Mouse (Mus musculus) adrenal gland, postnatal 10 days (tissue): ENCODE results near the gene Glud1. TPM values are rescaled to one million over a fixed set of nuclear protein-coding genes. Genes with fewer than 3 reads are reported as not detected.
A peak's percentile ranks its signal among the peaks of the same experiment; 100 is the strongest.
"Not testable (repeated sequence)": the region's sequence is repeated elsewhere in the genome, so short reads cannot be mapped to it uniquely, and the experiment has no call there.

Experiments used
- DNase-seq: peaks from one replicate; pipeline ENCODE4 v3.0.0; 2021; ENCODE audit warnings: mixed read lengths
- total RNA-seq, 2 experiments: library from RNA; stranded (reverse); gene quantifications; 2 replicates each; pipeline ENCODE4 v1.2.3; 2021

Glud1 gene
- total RNA-seq, 2 experiments from 2014 or later, result 309 to 414 TPM

- DNase-seq, result peak; percentile 43
Observed at GRCm38 (mm10) chr14:34311691-34312090, 1.2 kb downstream of the Glud1 start.

GRCm38 (mm10) chr14:34312339-34313048, 2.0 kb downstream of the Glud1 start:
- DNase-seq, result no peak

- DNase-seq, result no peak
Observed at GRCm38 (mm10) chr14:34313612-34314011, 3.1 kb downstream of the Glud1 start.

DNA sequence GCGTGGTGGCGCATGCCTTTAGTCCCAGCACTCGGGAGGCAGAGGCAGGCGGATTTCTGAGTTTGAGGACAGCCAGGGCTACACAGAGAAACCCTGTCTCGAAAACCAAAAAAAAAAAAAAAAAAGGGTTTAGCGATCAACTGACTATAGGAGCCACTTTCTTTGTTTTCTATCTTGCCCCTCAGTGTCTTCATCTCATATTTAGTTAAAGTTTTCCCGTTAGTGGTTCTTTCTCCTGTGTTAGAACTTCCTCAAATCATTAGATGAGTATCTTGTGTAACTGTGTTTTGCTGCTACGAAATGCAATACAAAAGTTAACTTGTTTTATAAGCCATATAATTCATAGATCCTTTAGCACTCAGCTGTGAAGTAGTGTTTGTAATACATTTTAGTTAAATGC, 3.9 kb downstream of the Glud1 start:
- not testable (repeated sequence) for DNase-seq

DNA sequence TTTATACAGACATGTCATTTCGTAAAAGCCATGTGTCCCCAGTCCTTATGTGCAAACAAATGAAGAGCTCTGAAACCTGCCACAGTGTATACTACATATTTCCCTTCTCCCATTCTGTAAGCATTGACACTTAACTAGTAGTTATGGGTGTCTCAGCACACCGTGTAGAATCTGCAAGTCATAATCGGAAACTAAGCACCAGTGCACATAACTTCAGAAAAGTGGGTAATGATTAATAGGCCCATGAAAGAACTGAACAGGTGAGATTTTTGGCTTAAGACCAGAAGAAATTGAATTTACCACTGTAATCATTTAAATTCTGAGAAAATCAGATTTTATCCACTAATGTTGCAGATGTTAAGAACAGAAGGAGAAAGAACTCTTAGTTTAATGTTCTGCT, 4.3 kb downstream of the Glud1 start:
- no peak for DNase-seq

GRCm38 (mm10) chr14:34316346-34316745, 5.8 kb downstream of the Glud1 start:
- DNase-seq, result no peak

DNA sequence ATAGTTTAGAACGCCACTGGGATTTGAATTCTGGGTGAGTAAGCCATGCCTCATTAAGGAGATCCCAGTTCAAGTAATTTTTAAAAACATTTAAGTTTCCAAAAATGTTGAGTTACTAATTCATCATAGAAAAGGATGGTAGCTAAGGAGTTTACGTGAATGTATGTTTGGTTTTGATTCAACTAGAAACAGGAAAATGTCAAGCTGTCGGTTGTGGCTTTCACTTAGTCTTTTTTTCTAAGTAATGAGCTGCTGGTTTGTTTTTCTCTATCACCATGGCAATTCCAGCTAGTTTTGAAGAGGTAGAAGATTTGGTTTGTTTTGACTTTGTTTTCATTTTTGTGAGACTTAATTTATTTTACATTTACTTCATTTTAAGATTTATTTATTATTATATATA, 6.9 kb downstream of the Glud1 start:
- no peak for DNase-seq

GRCm38 (mm10) chr14:34318113-34318512, 7.6 kb downstream of the Glud1 start:
- no peak for DNase-seq

GRCm38 (mm10) chr14:34323576-34324085, 13.1 kb downstream of the Glud1 start:
- DNase-seq, result no peak

DNA sequence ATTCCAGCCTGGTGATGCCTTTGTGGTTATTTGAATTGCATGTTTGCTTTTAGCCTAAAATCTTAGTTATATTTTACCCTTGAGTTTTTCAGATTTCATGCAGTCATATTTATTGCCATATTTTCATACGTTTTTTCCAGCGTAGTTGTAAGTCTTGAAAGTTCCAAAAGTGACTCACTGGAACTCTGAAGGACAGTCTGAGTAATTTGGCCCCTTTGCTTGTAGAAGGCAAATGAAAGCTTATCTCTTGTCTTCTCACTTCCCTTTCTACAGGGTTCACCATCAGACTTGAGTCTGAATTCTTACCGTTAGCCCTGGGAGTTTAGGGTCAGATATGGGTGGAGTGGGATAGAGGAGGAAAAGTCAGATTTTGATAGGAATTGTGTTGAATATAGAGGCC, 16.1 kb downstream of the Glud1 start:
- no peak for DNase-seq

DNA sequence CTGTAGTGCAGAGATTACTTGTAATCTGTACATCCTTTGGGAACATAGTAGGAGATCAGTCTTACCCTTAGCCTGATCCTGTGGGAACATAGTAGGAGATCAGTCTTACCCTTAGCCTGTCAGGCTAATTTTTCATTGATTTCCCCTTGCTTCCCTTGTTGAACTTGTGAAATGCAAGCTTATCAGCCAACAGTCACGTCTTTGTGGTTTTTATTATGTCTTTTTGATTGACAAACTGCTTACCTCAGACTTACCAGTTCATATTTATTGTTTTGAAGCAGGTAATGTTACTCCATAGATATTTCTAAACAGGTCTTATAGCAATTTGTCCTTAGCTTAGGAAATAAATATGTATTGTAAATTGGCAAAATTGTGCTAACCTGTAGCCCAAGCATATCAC, 17.1 kb downstream of the Glud1 start:
- DNase-seq, result no peak

DNA sequence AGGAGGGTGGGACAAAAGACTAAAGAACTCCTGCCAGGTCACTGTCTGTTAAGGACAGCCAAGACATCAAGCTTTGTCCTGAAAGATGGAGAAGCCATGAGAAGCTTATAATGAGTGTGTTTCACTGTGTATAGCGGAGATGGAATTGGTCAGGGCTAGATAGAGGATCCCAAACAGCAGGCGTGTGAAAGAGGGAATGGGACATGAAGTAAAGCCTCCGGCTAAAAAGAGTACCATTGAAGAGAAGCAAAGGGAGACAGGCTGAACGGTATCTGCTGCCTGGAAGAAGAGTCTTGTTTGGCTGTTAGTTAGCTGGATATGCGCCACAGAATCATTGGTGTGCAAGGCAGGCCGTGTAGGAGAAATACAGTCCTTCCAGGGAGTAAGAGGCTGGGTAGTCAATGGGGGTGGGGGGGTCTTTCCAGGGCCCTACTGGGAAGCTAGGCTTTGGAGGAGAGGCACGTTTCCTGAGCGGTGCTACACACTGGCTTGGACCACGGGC, 20.2 kb downstream of the Glud1 start:
- DNase-seq, result no peak

GRCm38 (mm10) chr14:34331886-34332285, 21.4 kb downstream of the Glud1 start:
- no peak for DNase-seq

- DNase-seq, result no peak
Observed at GRCm38 (mm10) chr14:34332476-34332875, 21.9 kb downstream of the Glud1 start.

GRCm38 (mm10) chr14:34339446-34339845, 28.9 kb downstream of the Glud1 start:
- DNase-seq, result no peak

- no peak for DNase-seq
Observed at GRCm38 (mm10) chr14:34341993-34342392, 31.5 kb downstream of the Glud1 start.

DNA sequence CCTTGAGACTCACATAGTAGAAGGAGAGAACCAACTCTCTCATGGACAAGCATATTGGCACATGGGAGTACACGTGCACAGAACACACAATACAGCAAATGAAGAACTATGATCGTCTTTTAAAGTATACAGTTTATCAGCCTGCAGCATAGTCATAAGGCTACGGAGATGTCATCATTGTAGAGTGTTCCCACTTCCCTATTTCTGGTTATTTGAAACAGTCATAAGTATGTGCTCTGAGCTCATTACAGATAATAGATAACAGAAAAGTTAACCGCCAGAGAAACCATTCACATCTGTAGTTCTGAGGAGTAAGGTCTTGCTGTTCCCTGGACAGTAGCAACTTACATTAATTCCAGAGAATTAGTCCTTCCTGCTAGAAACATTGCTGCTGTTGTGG, 32.6 kb downstream of the Glud1 start:
- no peak for DNase-seq

DNA sequence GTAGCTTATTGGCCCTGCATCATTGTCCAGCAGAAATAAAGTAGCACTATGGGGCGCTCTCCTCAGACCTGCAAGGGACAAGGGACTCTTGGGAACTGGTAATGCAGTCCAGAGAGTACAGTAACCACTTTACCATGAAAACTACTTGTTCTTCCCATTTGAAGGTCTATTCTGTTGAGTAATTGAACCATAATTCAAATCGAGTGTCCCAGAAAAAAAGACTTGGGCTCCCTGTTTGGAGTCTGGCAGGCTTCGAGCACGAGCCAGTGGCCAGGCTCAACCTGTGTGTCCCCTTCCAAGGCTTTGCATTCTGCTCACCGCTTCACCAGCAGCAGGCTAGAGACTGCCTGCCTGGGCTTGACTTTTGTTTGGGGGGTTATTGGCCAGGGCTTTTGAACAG, 33.8 kb downstream of the Glud1 start:
- no peak for DNase-seq

DNA sequence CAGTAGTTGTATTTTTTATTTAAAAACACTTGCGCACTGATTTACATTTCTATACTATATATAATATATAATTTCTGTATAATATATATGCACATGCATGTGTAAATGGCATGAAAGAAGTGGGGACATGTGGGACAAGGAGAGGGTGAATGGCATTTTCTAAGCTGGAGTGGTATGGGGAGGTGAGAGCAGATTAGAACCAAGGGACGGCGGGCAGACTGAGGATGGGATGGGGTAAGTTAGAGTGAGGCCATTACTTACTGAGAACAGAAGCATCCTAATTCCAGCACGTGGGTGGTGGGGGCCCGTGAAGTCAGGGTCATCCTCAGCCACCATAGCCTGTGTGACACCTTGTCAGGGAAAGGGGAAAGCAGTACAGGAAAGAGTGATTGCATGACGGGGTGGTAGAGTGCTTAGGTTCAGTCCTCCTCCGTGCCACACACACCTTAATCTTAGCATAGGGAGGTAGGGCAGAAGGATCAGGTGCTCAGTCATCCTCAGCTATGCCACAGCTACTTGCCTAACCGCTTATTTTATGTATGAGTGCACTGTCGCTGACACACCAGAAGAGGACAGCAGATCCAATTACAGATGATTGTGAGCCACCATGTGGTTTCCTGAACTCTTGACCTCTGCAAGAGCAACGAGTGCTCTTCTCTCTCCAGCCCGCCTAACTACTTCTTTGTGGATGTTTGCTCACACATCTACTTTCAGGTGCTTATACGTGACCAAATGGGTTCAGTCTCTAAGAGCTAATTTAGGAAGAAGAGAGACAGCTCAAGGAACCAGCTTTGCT, 35.4 kb downstream of the Glud1 start:
- DNase-seq, result no peak

DNA sequence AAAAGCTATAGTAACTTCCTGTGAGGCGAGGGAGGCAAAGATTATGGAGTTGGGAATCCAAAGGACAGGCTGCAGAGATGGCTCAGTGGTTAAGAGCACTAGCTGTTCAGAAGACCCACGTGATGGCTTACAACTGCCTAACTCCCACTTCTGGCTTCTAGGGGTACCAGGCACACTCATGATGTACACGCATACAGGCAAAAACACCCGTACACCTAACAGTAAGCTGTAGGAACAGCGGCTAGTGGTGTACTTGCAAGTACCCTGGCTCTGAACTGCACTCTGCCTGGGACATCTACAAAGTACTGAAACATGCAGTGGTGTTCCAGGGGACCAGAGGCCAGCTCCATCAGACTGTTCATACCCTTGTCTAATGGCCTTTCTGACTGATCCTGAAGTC, 36.6 kb downstream of the Glud1 start:
- DNase-seq, result no peak

DNA sequence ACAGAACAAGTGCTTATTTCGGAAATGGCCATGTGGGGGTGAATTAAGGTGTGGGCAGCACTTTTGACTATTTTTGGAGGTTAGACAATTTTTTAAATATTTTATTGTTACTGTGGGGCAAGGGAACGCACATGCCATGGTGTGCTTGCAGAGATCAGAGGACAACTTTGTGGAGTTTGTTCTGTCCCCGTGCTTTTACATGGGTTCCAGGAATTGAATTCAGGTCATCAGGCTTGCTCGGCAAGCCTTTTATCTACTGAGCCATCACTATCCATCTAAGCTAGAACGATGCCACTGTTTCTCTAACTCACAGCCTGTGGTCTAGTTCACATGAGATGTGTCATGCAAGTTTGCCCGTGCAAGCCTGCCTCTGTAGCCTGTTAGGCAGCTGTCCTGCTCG, 37.8 kb downstream of the Glud1 start:
- DNase-seq, result no peak

- DNase-seq, result no peak
Observed at GRCm38 (mm10) chr14:34349007-34349406, 38.5 kb downstream of the Glud1 start.

DNA sequence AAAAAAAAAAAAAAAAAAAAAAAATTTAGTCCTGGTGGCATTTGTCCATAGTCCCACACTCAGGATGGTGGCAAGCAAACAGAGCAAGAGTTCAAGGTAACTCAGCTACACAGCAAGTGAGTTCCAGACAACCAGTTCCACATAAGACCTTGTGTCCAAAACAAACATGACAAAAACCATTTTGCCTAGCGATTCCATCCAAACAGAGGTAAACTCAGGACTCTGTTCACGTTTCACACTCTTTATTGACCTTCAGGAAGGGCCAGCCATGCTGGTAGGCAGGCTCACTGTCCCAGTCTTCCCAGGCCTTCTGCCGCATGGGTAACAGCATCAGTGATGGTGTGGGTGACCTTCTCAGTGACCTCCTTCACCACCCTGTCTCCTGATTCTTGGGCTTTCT, 41.1 kb downstream of the Glud1 start:
- DNase-seq, result no peak

DNA sequence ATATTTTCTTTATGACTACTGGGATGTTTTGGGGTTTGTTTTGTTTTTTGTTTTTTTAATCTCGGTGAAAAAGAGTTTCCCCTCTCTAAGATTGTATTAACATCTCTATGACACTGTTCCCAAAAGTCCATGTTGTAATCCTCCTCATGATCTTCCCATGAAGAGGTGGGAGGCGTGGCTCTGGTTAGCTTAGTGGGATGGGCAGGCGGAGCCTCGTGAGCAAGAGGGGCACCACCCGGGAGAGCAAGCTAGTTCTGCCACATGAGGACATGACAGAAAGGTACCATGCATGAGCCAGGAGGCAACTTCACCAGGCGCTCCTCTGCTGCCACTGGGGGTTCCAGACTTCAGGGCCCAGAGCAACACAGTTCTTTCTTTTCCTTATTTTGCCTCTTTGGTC, 42.0 kb downstream of the Glud1 start:
- DNase-seq, result no peak
